Mouse (Mus musculus) E14TG2a.4 (cell line): ENCODE results near the gene Ribc1.

Source experiments
- CTCF ChIP-seq: conservative IDR thresholded peaks from 2 replicates; pipeline ENCODE4 v1.5.1; 2014; ENCODE audit warnings: low read length
- POU5F1 ChIP-seq: IDR thresholded peaks from 2 replicates; pipeline ENCODE4 v1.6.1; 2014; ENCODE audit warnings: low read length, borderline replicate concordance

DNA sequence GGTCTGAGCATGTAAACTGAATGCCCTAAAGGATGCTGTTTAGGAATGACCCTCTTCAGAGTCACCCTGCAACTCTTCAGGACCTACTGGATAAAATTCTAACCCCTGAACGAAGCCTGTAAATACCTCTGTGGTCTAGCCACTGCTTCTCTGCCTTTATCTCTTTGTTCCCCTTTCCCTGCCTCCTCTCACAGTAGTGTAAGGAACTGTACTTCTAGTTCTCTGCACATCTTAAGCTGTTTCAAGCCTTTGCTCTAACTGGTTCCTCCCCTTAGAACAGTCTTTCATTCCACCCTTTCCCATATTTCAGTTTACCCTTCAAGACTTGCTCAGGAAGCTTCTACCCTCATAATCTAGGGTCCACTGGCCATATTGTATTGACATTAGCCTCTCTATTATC is 8.2 kb downstream of the Ribc1 start:
- TF ChIP-seq CTCF (no peak), POU5F1 (no peak)
